ENCODE assay signal across 7 mouse cellular contexts in the genomic region with DNA sequence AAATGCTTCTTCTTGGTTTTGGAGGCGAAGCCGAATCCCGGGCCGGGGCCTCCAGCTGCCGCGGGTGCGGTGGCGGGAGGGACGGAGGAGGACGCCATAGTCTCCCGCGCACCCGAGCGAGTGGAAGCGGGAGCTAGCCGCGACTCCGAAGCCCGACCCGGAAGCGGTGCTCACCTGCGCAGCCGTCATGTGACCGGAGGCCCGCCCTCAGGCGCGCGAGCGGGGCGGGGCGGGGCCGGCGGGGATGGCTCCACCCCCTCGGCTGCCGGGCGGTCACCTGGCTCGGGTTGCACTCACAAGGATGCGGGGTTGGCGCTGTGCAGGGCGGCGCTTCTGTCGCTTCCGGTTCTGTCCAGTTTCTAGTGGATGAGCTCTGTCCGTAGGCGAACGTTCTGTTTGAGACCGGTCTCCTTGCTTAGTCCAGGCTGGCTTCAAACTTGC. TPM values are rescaled to one million over a fixed set of nuclear protein-coding genes. Genes with fewer than 3 reads are reported as not detected.
DNase-seq lines count a peak whose midpoint lies in the region; ATAC-seq lines count a peak whose summit lies in the region.

Pip4k2c (minus strand) TSS at position 172 of the 441 bp plus-strand sequence.

- peak within 1 kb of the TSS; percentile 87 for H3K9ac ChIP-seq in intestine, embryonic 16.5 days (ENCODE audit: low read depth, low read length)
- H3K9ac ChIP-seq in midbrain, embryonic 11.5 days (ENCODE audit: low read length): peak within 1 kb of the TSS; percentile 86

- H3K9me3 ChIP-seq in embryonic facial prominence, embryonic 10.5 days: no peaks in the 10 kb centered on the region
- no peaks in the 10 kb centered on the region for H3K9me3 ChIP-seq in intestine, embryonic 16.5 days (ENCODE audit: control insufficient read depth, low read length)
- H3K9me3 ChIP-seq in midbrain, embryonic 11.5 days (ENCODE audit: control insufficient read depth, low read length): no peaks in the 10 kb centered on the region

- peak; percentile 98 for ATAC-seq in intestine, embryonic 16.5 days
- peak; percentile 96 for ATAC-seq in midbrain, embryonic 11.5 days (ENCODE audit: low FRiP score)

- peak within 1 kb of the TSS; percentile 84 for H3K4me2 ChIP-seq in intestine, embryonic 16.5 days (ENCODE audit: low read depth, low read length)
- H3K4me2 ChIP-seq in midbrain, embryonic 11.5 days: peak within 1 kb of the TSS; percentile 90

- H3K36me3 ChIP-seq in embryonic facial prominence, embryonic 10.5 days (replicated peaks): peaks cover 25% of the 10 kb centered on the region
- H3K36me3 ChIP-seq in intestine, embryonic 16.5 days (ENCODE audit: control insufficient read depth, insufficient read depth, low read length): peaks cover 6% of the 10 kb centered on the region; the same call in 1 of the 2 replicates
- peaks cover 2% of the 10 kb centered on the region; the same call in 1 of the 2 replicates for H3K36me3 ChIP-seq in midbrain, embryonic 11.5 days (ENCODE audit: control insufficient read depth, insufficient read depth, low read length)

- no peaks in the 10 kb centered on the region for H3K27me3 ChIP-seq in embryonic facial prominence, embryonic 10.5 days (replicated peaks; ENCODE audit: low read depth, poor library complexity, severe bottlenecking)
- H3K27me3 ChIP-seq in intestine, embryonic 16.5 days (replicated peaks; ENCODE audit: control insufficient read depth, insufficient read depth, low read length): no peaks in the 10 kb centered on the region
- H3K27me3 ChIP-seq in midbrain, embryonic 11.5 days (ENCODE audit: control insufficient read depth, insufficient read depth, low read length): no peaks in the 10 kb centered on the region

- H3K27ac ChIP-seq in embryonic facial prominence, embryonic 10.5 days (replicated peaks): peak within 1 kb of the TSS; percentile 82
- H3K27ac ChIP-seq in intestine, embryonic 16.5 days (ENCODE audit: low read length): peak within 1 kb of the TSS; percentile 76
- H3K27ac ChIP-seq in midbrain, embryonic 11.5 days (ENCODE audit: low read depth, low read length): no peak within 1 kb of the TSS

- peak; percentile 96 for DNase-seq in adrenal gland, postnatal 14 days
- peak; percentile 96 for DNase-seq in embryonic facial prominence, embryonic 10.5 days (ENCODE audit: low spot score)
- DNase-seq in gastrocnemius, postnatal 4 days (ENCODE audit: low spot score in 2 of 2): peak; percentile 79 to 83
- peak; percentile 83 for DNase-seq in left cerebral cortex, postnatal 4 days
- DNase-seq in midbrain, embryonic 11.5 days (ENCODE audit: low spot score, missing footprints): peak; percentile 97
- peak; percentile 75 for DNase-seq in skeletal muscle tissue, adult 2 months (ENCODE audit: low read depth, low spot score)

- intact Hi-C loops in left cerebral cortex, postnatal 4 days (cut with DNase I): no loop called here

- peak within 1 kb of the TSS; percentile 77 for H3K4me3 ChIP-seq in embryonic facial prominence, embryonic 10.5 days
- H3K4me3 ChIP-seq in intestine, embryonic 16.5 days (ENCODE audit: low read length): peak within 1 kb of the TSS; percentile 88
- peak within 1 kb of the TSS; percentile 86 for H3K4me3 ChIP-seq in midbrain, embryonic 11.5 days (ENCODE audit: low read depth, low read length)

- H3K4me1 ChIP-seq in embryonic facial prominence, embryonic 10.5 days: peaks cover 20% of the 10 kb centered on the region
- peaks cover 13% of the 10 kb centered on the region; the same call in 1 of the 2 replicates for H3K4me1 ChIP-seq in intestine, embryonic 16.5 days (ENCODE audit: control insufficient read depth, insufficient read depth, low read length)
- H3K4me1 ChIP-seq in midbrain, embryonic 11.5 days (ENCODE audit: control insufficient read depth, insufficient read depth, low read length): peaks cover 8% of the 10 kb centered on the region

- under 1% methylated on average over 47 of the region's 47 CpGs for WGBS in embryonic facial prominence, embryonic 10.5 days
- 0% methylated on average over 47 of the region's 47 CpGs for WGBS in intestine, embryonic 16.5 days
- under 1% methylated on average over 46 of the region's 47 CpGs for WGBS in midbrain, embryonic 11.5 days

RNA-seq across cellular contexts. Expression of gene Pip4k2c, which starts in this region (rescaled TPM):
- 28.5 and 29.2 TPM in 2 replicates for total RNA-seq in adrenal gland, postnatal 14 days (2021)
- polyA plus RNA-seq in embryonic facial prominence, embryonic 10.5 days (2016; fragmentation: Nextera tagmentation; extraction: Ambion mirVana): 25.3 and 25.9 TPM in 2 replicates
- total RNA-seq in gastrocnemius, postnatal 4 days (2021): 10 to 100 TPM; 11.5 to 12.7 TPM
- 40.3 and 44.5 TPM in 2 replicates for polyA plus RNA-seq in intestine, embryonic 16.5 days (2015; fragmentation: Nextera tagmentation; extraction: Ambion mirVana)
- total RNA-seq in left cerebral cortex, postnatal 4 days (2021): 10 to 100 TPM; 23.8 to 25.0 TPM
- 10.3 and 11.4 TPM in 2 replicates for polyA plus RNA-seq in midbrain, embryonic 11.5 days (2014; fragmentation: Nextera tagmentation; extraction: Ambion mirVana)
